Mouse (Mus musculus): ENCODE measurements at regions not wholly inside any gene's neighbourhood (a gene's known extent, or its start where the extent isn't known, plus 50 kb on each side); places are given as distances from the start of the nearest gene placed in this dataset.
A peak's percentile ranks its signal among the peaks of the same experiment; 100 is the strongest.

GRCm38 (mm10) chr6:107350503-107350902 is 179.1 kb upstream of the Lrrn1 start:
- DNase-seq (ENCODE audit: low read depth, low spot score): no peak

- no peak for DNase-seq (ENCODE audit: low read depth, low spot score)
Measured at GRCm38 (mm10) chr6:107375274-107375673, 154.3 kb upstream of the Lrrn1 start.

DNA sequence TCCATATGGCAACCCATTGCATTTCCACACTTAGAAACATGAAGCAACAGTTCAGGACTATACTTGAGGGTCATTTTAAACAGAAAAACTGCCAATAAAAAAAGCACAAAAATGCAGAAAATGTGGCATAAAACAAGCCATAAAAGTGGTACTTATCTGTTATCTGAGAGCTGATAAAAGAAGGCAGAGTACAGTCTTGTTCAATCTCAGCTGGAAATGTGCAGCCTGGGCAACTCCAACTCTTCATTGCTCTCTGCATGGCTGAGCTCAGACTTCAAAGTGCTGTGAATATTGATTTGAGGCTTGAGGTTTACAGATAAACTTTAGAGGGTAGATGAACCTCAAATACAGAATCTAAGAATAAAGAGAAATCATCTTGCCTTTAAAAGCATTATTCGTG is 151.1 kb upstream of the Lrrn1 start:
- DNase-seq (ENCODE audit: low read depth, low spot score): no peak

DNA sequence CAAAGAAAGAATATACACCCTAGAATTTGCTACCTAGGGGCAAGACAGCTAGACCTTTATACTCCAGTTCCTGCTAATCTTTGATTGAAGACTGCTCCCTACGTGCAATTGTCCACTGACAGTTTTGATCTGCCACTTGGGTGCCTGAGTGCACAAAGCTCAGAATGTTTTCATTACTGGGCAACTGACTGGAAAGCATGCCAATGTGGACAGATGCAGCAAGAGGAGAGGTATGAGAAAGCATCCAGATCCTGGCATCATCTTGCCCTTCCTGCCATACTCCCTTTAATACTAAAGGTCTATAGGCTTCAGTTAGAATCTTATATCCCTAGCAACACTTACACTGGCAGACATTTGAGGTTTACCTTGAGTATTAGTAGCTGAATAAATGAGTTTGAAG is 148.9 kb upstream of the Lrrn1 start:
- no peak for DNase-seq (ENCODE audit: low read depth, low spot score)

DNA sequence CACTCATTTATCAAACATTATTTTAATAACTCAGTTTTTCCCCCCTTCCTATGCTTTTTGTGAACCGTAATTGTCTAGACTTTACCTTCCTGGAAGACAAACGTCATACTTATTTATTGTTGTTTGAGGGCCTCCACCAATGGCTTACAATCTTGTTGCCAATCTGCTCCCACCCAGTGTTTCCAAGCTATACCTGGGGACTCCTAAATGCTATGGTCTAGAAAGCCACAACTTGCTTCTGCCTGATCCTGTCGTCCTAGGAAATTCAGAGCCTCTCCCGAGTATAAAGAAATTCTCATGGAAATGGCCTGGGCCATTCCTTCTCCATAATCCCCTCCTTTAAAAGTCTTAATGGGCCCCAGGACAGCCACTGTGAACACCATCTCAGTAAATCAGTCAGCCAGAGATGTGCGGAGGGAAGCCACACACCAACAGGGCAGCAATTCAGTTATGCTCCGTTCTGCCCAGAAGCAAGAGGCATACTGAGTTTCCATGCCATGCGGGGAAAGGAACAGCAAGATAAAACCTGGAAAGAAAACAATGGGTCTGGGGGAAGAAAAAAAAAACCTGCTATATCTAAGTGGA is 143.4 kb upstream of the Lrrn1 start:
- DNase-seq (ENCODE audit: low read depth, low spot score): no peak

GRCm38 (mm10) chr6:107389892-107390291 is 139.7 kb upstream of the Lrrn1 start:
- no peak for DNase-seq (ENCODE audit: low read depth, low spot score)

- DNase-seq (ENCODE audit: low read depth, low spot score): no peak
Measured at GRCm38 (mm10) chr6:107394611-107395010, 135.0 kb upstream of the Lrrn1 start.

DNA sequence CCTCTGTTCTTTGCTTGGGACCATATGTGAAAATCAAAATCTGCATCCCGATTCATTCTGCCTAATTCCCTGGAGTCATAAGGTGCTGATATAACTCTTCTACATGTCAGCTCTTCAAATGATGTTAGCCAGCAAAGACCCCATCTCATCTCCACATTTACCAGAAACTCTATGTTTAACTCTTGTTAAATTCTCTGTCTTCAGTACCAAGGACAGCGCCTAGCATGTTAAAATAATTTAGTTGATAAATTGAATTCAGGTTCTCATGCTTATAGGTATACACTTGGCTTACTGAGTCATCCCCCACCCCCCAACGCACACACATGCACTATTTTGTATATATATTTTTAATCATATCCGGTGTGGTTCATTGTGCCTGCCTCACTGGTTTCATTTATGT is 113.8 kb upstream of the Lrrn1 start:
- peak; percentile 7 for DNase-seq (ENCODE audit: low read depth, low spot score)

- DNase-seq (ENCODE audit: low read depth, low spot score): no peak
Measured at GRCm38 (mm10) chr6:107422091-107422490, 107.5 kb upstream of the Lrrn1 start.

DNA sequence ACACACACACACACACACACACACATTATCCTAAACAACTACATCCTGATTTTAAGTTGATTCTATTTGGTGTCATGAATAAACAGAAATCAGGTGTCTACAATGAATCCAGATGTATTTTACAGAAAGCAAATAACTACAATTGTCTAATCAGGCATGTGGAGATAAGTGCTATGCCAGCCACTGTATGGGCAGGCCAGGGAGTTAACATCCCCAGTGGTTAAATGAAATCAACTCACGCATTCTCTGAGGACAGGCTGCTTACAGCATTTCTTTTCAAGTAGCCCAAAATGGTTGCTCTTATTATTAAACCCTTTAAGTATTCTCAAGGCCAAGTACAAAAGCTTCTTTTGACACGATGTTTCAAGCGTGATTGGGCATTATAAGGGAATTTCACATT is 103.0 kb upstream of the Lrrn1 start:
- no peak for DNase-seq (ENCODE audit: low read depth, low spot score)

GRCm38 (mm10) chr6:107431033-107431432 is 98.5 kb upstream of the Lrrn1 start:
- DNase-seq (ENCODE audit: low read depth, low spot score): no peak

- DNase-seq (ENCODE audit: low read depth, low spot score): no peak
Measured at GRCm38 (mm10) chr6:107442058-107442457, 87.5 kb upstream of the Lrrn1 start.

- no peak for DNase-seq (ENCODE audit: low read depth, low spot score)
Measured at GRCm38 (mm10) chr6:107444336-107444735, 85.2 kb upstream of the Lrrn1 start.

DNA sequence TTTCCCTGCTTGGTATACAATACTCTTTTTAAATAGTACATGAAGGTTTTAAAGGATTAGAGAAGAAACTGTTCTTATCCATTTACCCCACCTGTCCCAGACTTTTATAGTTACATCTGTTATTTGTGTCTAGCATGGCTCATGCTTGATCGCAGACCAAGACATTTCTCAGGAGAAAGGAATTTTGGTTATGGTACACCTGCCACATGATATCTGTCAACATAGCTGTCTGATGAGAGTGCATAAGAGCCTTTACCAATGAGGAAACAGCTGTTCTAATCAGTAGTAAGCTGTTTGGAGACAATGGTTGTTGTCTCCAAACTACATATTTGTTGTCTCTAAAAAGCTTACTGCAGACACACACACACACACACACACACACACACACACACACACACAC is 70.3 kb upstream of the Lrrn1 start:
- no peak for DNase-seq (ENCODE audit: low read depth, low spot score)

- DNase-seq (ENCODE audit: low read depth, low spot score): peak; percentile 36
Measured at GRCm38 (mm10) chr6:107462440-107462839, 67.1 kb upstream of the Lrrn1 start.

DNA sequence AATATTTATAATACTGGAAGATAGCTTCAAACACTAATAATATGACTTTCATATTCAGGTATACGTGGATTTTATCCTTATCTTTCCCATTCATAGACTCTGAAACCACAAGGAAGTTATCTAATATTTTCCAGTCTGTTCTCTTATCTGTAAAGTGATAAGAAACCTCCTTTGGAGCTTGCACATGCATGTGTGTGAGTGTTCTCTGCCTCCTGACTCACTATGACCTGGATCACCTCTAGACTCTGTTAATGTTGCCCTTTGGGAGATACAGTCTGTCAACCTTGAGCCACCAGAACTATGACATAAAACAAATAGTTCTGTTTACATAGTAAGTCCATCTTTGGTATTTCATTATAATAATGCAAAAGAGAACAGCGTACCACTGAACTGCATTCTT is 56.2 kb upstream of the Lrrn1 start:
- no peak for DNase-seq (ENCODE audit: low read depth, low spot score)

GRCm38 (mm10) chr6:107474125-107474524 is 55.4 kb upstream of the Lrrn1 start:
- DNase-seq (ENCODE audit: low read depth, low spot score): no peak

Measured in ES-CJ7 (cell line).